Mouse (Mus musculus): ENCODE results near the gene Rasal2.

- no peak for TF ChIP-seq FLI1 (IDR thresholded peaks at IDR 0.05; ENCODE audit: low read length)
- no peak for TF ChIP-seq GATA1 (IDR thresholded peaks at IDR 0.05; ENCODE audit: borderline replicate concordance, low read length)
These were observed 243.1 kb downstream of the Rasal2 start for GRCm38 (mm10) chr1:157169292-157169691.

Measured in megakaryocyte, embryonic 14.5 days (primary cell).